Mouse (Mus musculus): ENCODE results near the gene Exoc3l4.

GRCm38 (mm10) chr12:111463570-111463969 is 46.8 kb downstream of the Exoc3l4 start:
- no peak for TF ChIP-seq POLR2A (IDR thresholded peaks at IDR 0.05; ENCODE audit: insufficient read length, low read depth)
- no peak for TF ChIP-seq E2F4 (IDR thresholded peaks at IDR 0.05; ENCODE audit: insufficient read depth)
- no peak for TF ChIP-seq TCF3 (IDR thresholded peaks at IDR 0.05; ENCODE audit: insufficient read length, low read depth)
- TF ChIP-seq TCF12 (IDR thresholded peaks at IDR 0.05; ENCODE audit: insufficient read depth, poor library complexity, severe bottlenecking) = no peak
- TF ChIP-seq CEBPB (IDR thresholded peaks at IDR 0.05; ENCODE audit: insufficient read depth, poor library complexity, severe bottlenecking) = no peak
- no peak for TF ChIP-seq REST (IDR thresholded peaks at IDR 0.05; ENCODE audit: insufficient read depth, insufficient read length)
- no peak for TF ChIP-seq MYOG (IDR thresholded peaks at IDR 0.05; ENCODE audit: control insufficient read depth in 1 of 3, insufficient read depth in 1 of 3, insufficient read length in 2 of 3, low read depth in 2 of 3)
- TF ChIP-seq MAX (IDR thresholded peaks at IDR 0.05; ENCODE audit: low read depth) = no peak
- no peak for TF ChIP-seq POLR2AphosphoS2 (IDR thresholded peaks at IDR 0.05; ENCODE audit: insufficient read length, low read depth)
